Comparison of ENCODE assay signal across 6 mouse cellular contexts in genomic region chr9:48520405-48520804, GRCm38 (mm10). TPM values are rescaled to one million over a fixed set of nuclear protein-coding genes. Genes with fewer than 3 reads are reported as not detected.
DNase-seq lines count a peak whose midpoint lies in the region.

No protein-coding gene starts in this region.

- peak; percentile 67 to 81 for DNase-seq in adrenal gland, adult (ENCODE audit: inconsistent age in 2 of 2, low spot score in 1 of 2)
- peak; percentile 60 for DNase-seq in adrenal gland, adult 8-10 months
- DNase-seq in heart, adult 18-20 months, result peak; percentile 11 to 14
- peak; percentile 9 for DNase-seq in kidney, adult 11 months
- peak; percentile 17 for DNase-seq in kidney, adult 9 months
- peak; percentile 22 for DNase-seq in testis, postnatal 14 days (ENCODE audit: low spot score)

RNA-seq across cellular contexts. Expression of gene Gm5617, which starts 25.2 kb away (rescaled TPM):
- 10 to 100 TPM; 29.0 to 44.7 (median 41.5) TPM for total RNA-seq in adrenal gland, adult 8-10 months (2022)
- 10 to 100 TPM; 38.2 to 42.3 TPM for total RNA-seq in heart, adult 18-20 months (2021)

RNA-seq across cellular contexts. Expression of gene Rbm7, which starts 25.3 kb away (rescaled TPM):
- 10 to 100 TPM; 65.1 to 78.1 (median 71.5) TPM for total RNA-seq in adrenal gland, adult 8-10 months (2022)
- total RNA-seq in heart, adult 18-20 months (2021), result 10 to 100 TPM; 21.1 to 21.8 TPM

RNA-seq across cellular contexts. Expression of gene Rexo2, which starts 40.0 kb away (rescaled TPM):
- total RNA-seq in adrenal gland, adult 8-10 months (2022), result 100 to 1,000 TPM; 122 to 161 (median 136) TPM
- total RNA-seq in heart, adult 18-20 months (2021), result 10 to 100 TPM; 65.7 to 71.4 TPM

Comparison
In these comparisons a context has a peak if more than half of its experiments do, and no peak if none do; other contexts are left out.
1. Peak in every context shown above with its lines: DNase-seq.
2. DNase-seq: peak in every context shown above with its lines; median percentile 74 in adrenal gland, adult; 60 in adrenal gland, adult 8-10 months; 22 in testis, postnatal 14 days; 17 in kidney, adult 9 months; 12 in heart, adult 18-20 months; 9 in kidney, adult 11 months.